Comparison of ENCODE assay signal across 20 mouse cellular contexts in genomic region chr4:32440740-32441072, GRCm38 (mm10).
DNase-seq lines count a peak whose midpoint lies in the region; ATAC-seq and TF ChIP-seq lines count a peak whose summit lies in the region.
"Had no signal": no experiment of that assay in that cellular context is flagged by ENCODE, and none has a peak within 500 bp of the region (broad histone marks: within the 10 kb centered on the region; RNA-seq: fewer than 3 reads in every experiment).

No protein-coding gene starts in this region.

- no peak for TF ChIP-seq EP300 in heart, postnatal 0 days (IDR thresholded peaks at IDR 0.05; ENCODE audit: low read depth)

- WGBS in embryonic facial prominence, embryonic 13.5 days, result 85% methylated on average over 6 of the region's 6 CpGs
- 85% methylated on average over 6 of the region's 6 CpGs for WGBS in embryonic facial prominence, embryonic 10.5 days
- WGBS in heart, postnatal 0 days, result 60% methylated on average over 6 of the region's 6 CpGs
- WGBS in midbrain, embryonic 13.5 days, result 86% methylated on average over 6 of the region's 6 CpGs

- no peak overlapping the region for H3K27ac ChIP-seq in embryonic facial prominence, embryonic 13.5 days
- H3K27ac ChIP-seq in embryonic facial prominence, embryonic 10.5 days (replicated peaks), result no peak overlapping the region
- no peak overlapping the region for H3K27ac ChIP-seq in heart, postnatal 0 days (ENCODE audit: low read depth)
- no peak overlapping the region for H3K27ac ChIP-seq in midbrain, embryonic 13.5 days
- H3K27ac ChIP-seq: embryonic facial prominence, embryonic 15.5 days; kidney, postnatal 0 days; stomach, embryonic 15.5 days had no signal

- H3K9ac ChIP-seq in embryonic facial prominence, embryonic 13.5 days, result no peak overlapping the region
- H3K9ac ChIP-seq in heart, postnatal 0 days (replicated peaks; ENCODE audit: low read depth, low read length), result no peak overlapping the region
- no peak overlapping the region for H3K9ac ChIP-seq in midbrain, embryonic 13.5 days (replicated peaks)
- H3K9ac ChIP-seq: embryonic facial prominence, embryonic 15.5 days; neural tube, embryonic 13.5 days; stomach, embryonic 15.5 days had no signal

- H3K4me2 ChIP-seq in embryonic facial prominence, embryonic 13.5 days, result no peak overlapping the region
- no peak overlapping the region for H3K4me2 ChIP-seq in heart, postnatal 0 days (ENCODE audit: low read depth, low read length)
- H3K4me2 ChIP-seq in midbrain, embryonic 13.5 days (replicated peaks), result no peak overlapping the region
- H3K4me2 ChIP-seq: embryonic facial prominence, embryonic 15.5 days; neural tube, embryonic 13.5 days; stomach, embryonic 15.5 days had no signal

- peaks cover 4% of the 10 kb centered on the region; the same call in 1 of the 2 replicates for H3K4me1 ChIP-seq in embryonic facial prominence, embryonic 13.5 days
- peaks cover 11% of the 10 kb centered on the region for H3K4me1 ChIP-seq in embryonic facial prominence, embryonic 10.5 days
- no peaks in the 10 kb centered on the region for H3K4me1 ChIP-seq in heart, postnatal 0 days (ENCODE audit: control insufficient read depth, insufficient read depth)
- H3K4me1 ChIP-seq in megakaryocyte, embryonic 14.5 days, result peaks cover 18% of the 10 kb centered on the region
- peaks cover 3% of the 10 kb centered on the region for H3K4me1 ChIP-seq in midbrain, embryonic 13.5 days (replicated peaks)
- H3K4me1 ChIP-seq: embryonic facial prominence, embryonic 15.5 days; stomach, embryonic 15.5 days had no signal

- no peaks in the 10 kb centered on the region for H3K9me3 ChIP-seq in embryonic facial prominence, embryonic 13.5 days
- no peaks in the 10 kb centered on the region for H3K9me3 ChIP-seq in embryonic facial prominence, embryonic 10.5 days
- H3K9me3 ChIP-seq in heart, postnatal 0 days (replicated peaks; ENCODE audit: control insufficient read depth, low read length), result no peaks in the 10 kb centered on the region
- H3K9me3 ChIP-seq in megakaryocyte, embryonic 14.5 days, result no peaks in the 10 kb centered on the region
- H3K9me3 ChIP-seq in midbrain, embryonic 13.5 days, result no peaks in the 10 kb centered on the region
- H3K9me3 ChIP-seq: embryonic facial prominence, embryonic 15.5 days; G1E; neural tube, embryonic 13.5 days; stomach, embryonic 15.5 days had no signal

- 0 out of 2 replicates have a peak, but pooled peaks have one; percentile 15 for ATAC-seq in embryonic facial prominence, embryonic 13.5 days (ENCODE audit: insufficient number of reproducible peaks, insufficient read depth, low FRiP score, low TSS enrichment, low read depth)
- 0 out of 2 replicates have a peak, but pooled peaks have one; percentile 11 for ATAC-seq in heart, postnatal 0 days (ENCODE audit: insufficient read depth, low read depth)
- no peak for ATAC-seq in megakaryocyte, adult 5-6 weeks (ENCODE audit: poor library complexity, severe bottlenecking)
- 0 out of 2 replicates have a peak, but pooled peaks have one; percentile 6 for ATAC-seq in midbrain, embryonic 13.5 days
- ATAC-seq: lung, postnatal 0 days had no signal

- no peak for TF ChIP-seq CTCF in heart, postnatal 0 days (IDR thresholded peaks at IDR 0.05; ENCODE audit: low read depth)

- no peak overlapping the region for H3K4me3 ChIP-seq in embryonic facial prominence, embryonic 13.5 days
- no peak overlapping the region for H3K4me3 ChIP-seq in embryonic facial prominence, embryonic 10.5 days
- H3K4me3 ChIP-seq in heart, postnatal 0 days (ENCODE audit: low read depth, low read length), result no peak overlapping the region
- H3K4me3 ChIP-seq in megakaryocyte, embryonic 14.5 days (replicated peaks), result peak overlapping the region; percentile 54
- H3K4me3 ChIP-seq in midbrain, embryonic 13.5 days (replicated peaks), result no peak overlapping the region
- H3K4me3 ChIP-seq: embryonic facial prominence, embryonic 15.5 days; neural tube, embryonic 13.5 days; stomach, embryonic 15.5 days had no signal

- H3K27me3 ChIP-seq in embryonic facial prominence, embryonic 13.5 days, result no peaks in the 10 kb centered on the region
- H3K27me3 ChIP-seq in embryonic facial prominence, embryonic 10.5 days (replicated peaks; ENCODE audit: low read depth, poor library complexity, severe bottlenecking), result no peaks in the 10 kb centered on the region
- no peaks in the 10 kb centered on the region for H3K27me3 ChIP-seq in heart, postnatal 0 days (ENCODE audit: control insufficient read depth, insufficient read depth, low read length)
- H3K27me3 ChIP-seq in megakaryocyte, embryonic 14.5 days (replicated peaks), result peaks cover 30% of the 10 kb centered on the region
- H3K27me3 ChIP-seq in midbrain, embryonic 13.5 days, result no peaks in the 10 kb centered on the region
- H3K27me3 ChIP-seq: embryonic facial prominence, embryonic 15.5 days; neural tube, embryonic 13.5 days; stomach, embryonic 15.5 days had no signal

- DNase-seq in embryonic facial prominence, embryonic 10.5 days (ENCODE audit: low spot score), result no peak
- DNase-seq in heart, postnatal 0 days (ENCODE audit: low spot score), result no peak
- no peak for DNase-seq in heart, adult 8-10 months (ENCODE audit: low spot score)
- DNase-seq in frontal cortex, postnatal 25 days (ENCODE audit: low spot score in 2 of 2), result no peak
- DNase-seq: adrenal gland, postnatal 14 days; cerebellum, adult 11 months; kidney, adult 18-20 months; liver; thymus, adult 18-20 months; thymus, postnatal 4 days had no signal

- H3K36me3 ChIP-seq in embryonic facial prominence, embryonic 13.5 days, result no peaks in the 10 kb centered on the region
- H3K36me3 ChIP-seq in embryonic facial prominence, embryonic 10.5 days (replicated peaks), result no peaks in the 10 kb centered on the region
- H3K36me3 ChIP-seq in heart, postnatal 0 days (replicated peaks; ENCODE audit: control insufficient read depth, insufficient read depth, low read length), result no peaks in the 10 kb centered on the region
- H3K36me3 ChIP-seq in megakaryocyte, embryonic 14.5 days (replicated peaks; ENCODE audit: low read length), result no peaks in the 10 kb centered on the region
- no peaks in the 10 kb centered on the region for H3K36me3 ChIP-seq in midbrain, embryonic 13.5 days
- H3K36me3 ChIP-seq: embryonic facial prominence, embryonic 15.5 days; G1E; neural tube, embryonic 13.5 days; stomach, embryonic 15.5 days had no signal
